Mouse (Mus musculus) myocyte (in vitro differentiated cells): Measurements from ENCODE around the gene Gm20388.

Source experiments
- E2F4 ChIP-seq: IDR thresholded peaks from one replicate; pipeline ENCODE4 v1.6.1; 2011; ENCODE audit warnings: mild to moderate bottlenecking, control low read depth, moderate library complexity; ENCODE audit not compliant: insufficient read depth
- MAX ChIP-seq: IDR thresholded peaks from one replicate; pipeline ENCODE4 v1.6.1; 2011; ENCODE audit warnings: low read depth, mild to moderate bottlenecking, control low read depth
- MYOG ChIP-seq, 3 experiments: IDR thresholded peaks; one replicate each; pipeline ENCODE4 v1.6.1; 2011; ENCODE audit warnings: control low read depth in 2 of 3, low read depth in 2 of 3, mild to moderate bottlenecking in 2 of 3; ENCODE audit not compliant: insufficient read length in 2 of 3, control insufficient read depth in 1 of 3, insufficient read depth in 1 of 3
- POLR2A ChIP-seq: IDR thresholded peaks from one replicate; pipeline ENCODE4 v1.6.1; 2011; ENCODE audit warnings: low read depth, mild to moderate bottlenecking, control low read depth, moderate library complexity; ENCODE audit not compliant: insufficient read length
- POLR2AphosphoS2 ChIP-seq: IDR thresholded peaks from one replicate; pipeline ENCODE4 v1.6.1; 2011; ENCODE audit warnings: low read depth, control low read depth; ENCODE audit not compliant: insufficient read length
- REST ChIP-seq: IDR thresholded peaks from one replicate; pipeline ENCODE4 v1.6.1; 2011; ENCODE audit warnings: mild to moderate bottlenecking, control low read depth, moderate library complexity; ENCODE audit not compliant: insufficient read depth, insufficient read length
- SRF ChIP-seq: IDR thresholded peaks from one replicate; pipeline ENCODE4 v1.6.1; 2011; ENCODE audit warnings: low read depth; ENCODE audit not compliant: control insufficient read depth, insufficient read length
- TCF12 ChIP-seq: IDR thresholded peaks from one replicate; pipeline ENCODE4 v1.6.1; 2011; ENCODE audit warnings: mild to moderate bottlenecking, control low read depth; ENCODE audit not compliant: poor library complexity, insufficient read depth, severe bottlenecking
- TCF3 ChIP-seq: IDR thresholded peaks from one replicate; pipeline ENCODE4 v1.6.1; 2011; ENCODE audit warnings: low read depth, control low read depth; ENCODE audit not compliant: insufficient read length

- TF ChIP-seq TCF12 (no peak), TCF3 (no peak), POLR2A (no peak), MAX (no peak), E2F4 (no peak), REST (no peak), SRF (no peak), POLR2AphosphoS2 (no peak), MYOG (IDR thresholded peaks at IDR 0.05; ENCODE audit: control insufficient read depth in 1 of 3, insufficient read depth in 1 of 3, insufficient read length in 2 of 3, low read depth in 2 of 3) (no peak)
Measured at GRCm38 (mm10) chr8:122760116-122760515, 2849.5 kb downstream of the Gm20388 start.
